Mouse (Mus musculus) left cerebral cortex, adult 18-20 months (tissue): Measurements from ENCODE around the gene Btbd18. TPM values are rescaled to one million over a fixed set of nuclear protein-coding genes. Genes with fewer than 3 reads are reported as not detected.
"Not testable (repeated sequence)": the region's sequence is repeated elsewhere in the genome, so short reads cannot be mapped to it uniquely, and the experiment has no call there.

Source experiments
- DNase-seq, 2 experiments: peaks; one replicate each; pipeline ENCODE4 v3.0.0; 2021 to 2022; ENCODE audit warnings: low spot score in 2 of 2, mixed read lengths in 1 of 2
- total RNA-seq, 2 experiments: library from RNA; stranded (reverse); gene quantifications; 2 replicates each; pipeline ENCODE4 v1.2.3; 2021

Btbd18 gene
- total RNA-seq, 2 experiments from 2014 or later, result not detected

DNA sequence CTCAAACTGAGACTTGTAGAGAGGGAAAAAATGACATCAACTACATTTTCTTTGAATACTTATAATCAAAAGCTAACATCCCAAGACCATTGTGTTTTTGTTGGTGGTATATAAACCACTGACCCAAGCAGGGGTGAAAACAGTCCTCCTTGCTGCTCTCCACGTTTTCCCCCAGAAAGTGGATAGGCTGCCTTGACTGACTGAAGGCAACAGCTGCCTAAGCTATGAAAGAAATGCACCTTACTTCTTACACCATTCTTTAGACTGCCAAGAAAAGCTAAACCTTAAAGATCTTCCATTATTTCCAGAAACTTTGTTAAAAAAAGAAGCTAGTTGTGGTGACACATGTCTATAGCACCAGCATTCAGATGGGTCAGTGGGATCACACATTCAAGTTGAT is 12.7 kb upstream of the Btbd18 start:
- DNase-seq, result no peak

GRCm38 (mm10) chr2:84647051-84647568 is 11.8 kb upstream of the Btbd18 start:
- DNase-seq, result no peak

DNA sequence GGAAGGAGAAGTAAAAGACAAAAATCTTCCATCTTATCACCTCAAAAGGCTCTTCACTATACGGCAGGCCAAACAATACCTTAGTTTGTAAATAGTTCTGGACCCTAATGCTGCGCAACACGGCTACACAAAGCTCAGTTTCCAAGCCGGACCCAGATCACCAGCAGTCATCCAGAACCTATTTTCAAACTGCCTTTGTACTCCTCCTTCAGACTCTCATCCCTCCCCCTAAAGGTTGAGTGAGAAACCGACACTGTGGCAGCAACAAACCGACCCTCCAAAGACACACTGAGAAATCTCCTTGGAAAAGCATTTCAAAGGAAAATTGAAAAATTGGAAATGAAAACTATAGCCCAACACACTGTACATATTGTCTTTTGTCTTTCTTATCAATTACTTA is 10.5 kb upstream of the Btbd18 start:
- no peak for DNase-seq

GRCm38 (mm10) chr2:84649674-84650073 is 9.2 kb upstream of the Btbd18 start:
- peak in 1 of 2 experiments; percentile 19 for DNase-seq

GRCm38 (mm10) chr2:84650464-84651195 is 8.2 kb upstream of the Btbd18 start, which contains the start of gene Ctnnd1:
TSS of gene Ctnnd1 (minus strand) at chr2:84650765.
- DNase-seq, result peak; percentile 78 to 87

DNA sequence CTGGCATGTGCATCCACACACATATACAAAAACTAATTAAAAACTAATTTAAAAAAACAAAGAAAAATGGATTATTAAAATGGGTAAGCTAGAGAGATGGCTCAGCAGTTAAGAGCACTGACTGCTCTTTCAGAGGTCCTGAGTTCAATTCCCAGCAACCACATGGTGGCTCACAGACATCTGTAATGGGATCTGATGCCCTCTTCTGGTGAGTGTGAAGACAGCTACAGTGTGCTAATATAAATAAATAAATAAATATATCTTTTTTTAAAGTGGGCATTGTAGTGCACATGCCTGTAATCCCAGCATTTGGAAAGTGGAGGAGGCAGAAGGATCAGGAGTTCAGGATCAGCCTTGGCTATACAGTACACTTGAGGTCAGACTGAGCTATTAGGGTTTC is 5.5 kb upstream of the Btbd18 start:
- no peak for DNase-seq

GRCm38 (mm10) chr2:84655864-84656263 is 3.0 kb upstream of the Btbd18 start:
- DNase-seq, result no peak

DNA sequence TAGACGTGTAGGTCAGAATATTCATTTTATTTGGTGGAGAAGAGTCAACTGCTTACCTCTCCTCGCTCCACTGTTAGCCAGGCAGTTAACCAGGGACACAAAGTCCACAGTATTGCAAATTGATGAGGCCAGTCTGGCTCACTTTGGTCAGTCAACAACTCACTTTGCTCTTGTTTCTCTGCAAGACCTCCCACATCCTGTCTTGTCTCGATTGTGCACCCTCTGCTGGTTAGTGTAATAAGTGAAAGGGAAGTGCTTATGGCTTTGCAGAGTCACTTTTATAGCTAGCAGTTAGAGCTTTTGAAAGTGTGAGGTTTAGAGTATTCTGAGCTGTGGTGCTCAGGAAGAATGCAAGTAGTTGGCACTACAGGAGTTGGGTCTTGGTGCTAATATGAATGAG is 1.4 kb downstream of the Btbd18 start:
- peak; percentile 44 to 59 for DNase-seq

GRCm38 (mm10) chr2:84662866-84663265 is 4.0 kb downstream of the Btbd18 start:
- DNase-seq, result peak in 1 of 2 experiments; percentile 33

DNA sequence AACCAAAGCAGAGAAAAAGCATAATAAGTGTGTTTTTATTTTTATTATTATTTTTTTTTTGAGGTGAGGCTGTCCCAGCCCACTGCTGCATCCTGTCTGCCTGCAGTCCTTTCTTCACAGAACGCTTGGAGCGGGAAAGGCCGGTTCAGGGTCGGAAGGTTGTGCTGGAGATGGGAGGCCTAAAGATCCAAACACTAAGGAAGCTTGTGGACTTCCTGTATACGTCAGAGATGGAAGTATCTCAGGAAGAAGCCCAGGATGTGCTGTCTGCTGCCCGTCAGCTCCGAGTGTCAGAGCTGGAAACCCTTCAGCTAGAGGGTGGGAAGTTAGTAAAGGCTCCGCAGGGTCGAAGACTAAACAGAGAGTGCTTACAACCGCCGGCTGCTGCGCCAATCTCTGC is 7.2 kb downstream of the Btbd18 start:
- no peak for DNase-seq

DNA sequence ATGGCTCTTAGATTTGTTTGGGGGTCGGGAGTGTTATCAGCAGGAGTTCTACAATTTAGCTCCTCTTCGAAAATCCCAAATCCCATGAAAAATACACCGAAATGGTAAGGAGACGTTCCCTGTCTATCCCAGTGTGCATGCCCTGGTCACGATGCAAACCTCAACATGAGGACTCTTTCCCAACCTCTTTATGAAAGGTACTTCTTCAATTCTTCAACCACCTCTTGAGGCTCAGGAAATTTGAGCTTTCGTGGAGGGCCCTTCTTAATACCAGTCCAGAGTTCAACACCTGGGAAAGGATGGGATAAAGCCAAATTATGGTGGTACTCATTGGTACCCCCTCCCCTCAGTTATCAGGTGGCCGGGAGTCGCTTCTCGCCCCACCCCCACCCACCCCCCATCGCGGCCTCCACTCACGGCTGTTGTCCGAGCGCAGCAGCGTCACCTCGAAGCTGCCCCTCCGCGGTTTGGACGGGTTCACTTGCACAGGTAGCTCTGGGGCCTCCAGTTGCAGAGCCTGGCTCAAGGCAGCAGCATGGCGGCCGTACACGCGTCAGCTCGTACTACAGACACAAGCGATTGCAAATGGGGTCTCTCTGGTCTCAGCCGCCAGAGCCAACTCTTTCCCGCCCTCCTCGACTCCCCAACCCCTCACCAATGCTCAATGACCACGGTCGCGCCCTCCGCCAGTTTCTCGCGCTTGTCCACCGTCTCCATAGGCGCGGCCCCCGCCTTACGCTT is 11.1 kb downstream of the Btbd18 start:
- no peak for DNase-seq

GRCm38 (mm10) chr2:84670569-84670933 is 11.7 kb downstream of the Btbd18 start, which contains the start of gene Selenoh:
TSS of gene Selenoh (minus strand) at chr2:84670770.
- DNase-seq, result peak; percentile 85 to 86

DNA sequence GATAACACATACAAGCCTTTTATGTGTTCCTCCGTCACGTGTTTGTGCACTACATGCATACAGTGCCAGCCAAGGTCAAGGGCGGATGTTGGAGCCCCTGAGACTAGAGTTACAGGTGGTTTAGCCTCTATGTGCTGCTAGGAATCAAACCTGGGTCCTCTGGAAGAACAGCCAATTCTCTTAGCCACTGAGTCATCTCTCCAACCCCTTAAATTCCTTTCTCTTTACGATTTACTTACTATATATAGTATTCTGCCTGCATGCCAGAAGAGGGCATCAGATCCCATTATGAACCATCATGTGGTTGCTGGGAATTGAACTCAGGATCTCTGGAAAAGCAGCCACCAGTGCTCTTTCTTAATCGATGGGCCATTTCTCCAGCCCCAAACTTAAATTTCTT is 12.7 kb downstream of the Btbd18 start:
- not testable (repeated sequence) for DNase-seq

- DNase-seq, result no peak
These were observed 18.5 kb downstream of the Btbd18 start for GRCm38 (mm10) chr2:84677270-84677967.

DNA sequence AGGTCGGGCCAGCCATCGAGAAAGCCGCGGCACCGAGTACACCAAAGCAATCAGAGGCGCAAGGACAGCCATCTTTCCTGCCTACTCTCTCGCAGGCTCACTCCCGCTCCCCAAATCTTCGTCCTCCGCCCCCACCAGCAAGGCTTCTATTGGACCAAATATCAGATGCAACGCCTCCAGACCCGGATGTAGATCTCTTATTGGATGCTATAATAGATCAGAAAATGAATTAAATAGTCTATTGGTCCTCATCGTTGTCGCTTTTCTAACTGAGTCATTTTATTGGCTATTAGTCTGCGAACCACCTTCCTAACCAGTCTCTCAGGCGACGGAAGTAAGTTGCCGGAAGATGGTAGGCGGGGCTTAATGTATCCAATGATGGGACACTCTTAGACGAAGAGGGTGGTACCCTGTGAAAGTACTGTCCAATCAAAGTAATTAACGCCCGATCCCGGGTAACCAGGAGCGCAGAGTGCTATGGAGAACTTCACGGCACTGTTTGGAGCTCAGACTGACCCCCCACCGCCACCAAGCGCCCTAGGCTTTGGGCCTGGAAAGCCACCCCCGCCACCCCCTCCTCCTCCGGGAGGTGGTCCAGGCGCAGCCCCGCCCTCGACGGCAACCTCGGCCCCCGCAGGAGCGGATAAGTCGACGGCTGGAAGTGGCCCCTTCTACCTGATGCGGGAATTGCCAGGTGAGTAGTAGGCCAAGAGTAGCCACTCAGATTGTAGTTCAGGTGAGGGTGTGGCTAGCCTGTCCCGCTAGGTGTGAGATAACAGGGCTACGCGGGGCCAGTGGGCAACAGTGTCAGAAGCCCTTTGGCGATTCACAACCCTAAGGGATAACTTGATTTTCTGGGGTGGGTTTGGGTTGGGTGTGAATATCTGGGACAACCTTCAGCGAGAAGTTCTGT is 19.3 kb downstream of the Btbd18 start, which contains the start of the genes Gm28635 and Med19:
Gene Gm28635, minus strand, starts transcription at position 74 of the 913 bp plus-strand sequence.
Gene Med19, plus strand, starts transcription at position 435 of the 913 bp plus-strand sequence.
- DNase-seq, result peak; percentile 88 to 92

DNA sequence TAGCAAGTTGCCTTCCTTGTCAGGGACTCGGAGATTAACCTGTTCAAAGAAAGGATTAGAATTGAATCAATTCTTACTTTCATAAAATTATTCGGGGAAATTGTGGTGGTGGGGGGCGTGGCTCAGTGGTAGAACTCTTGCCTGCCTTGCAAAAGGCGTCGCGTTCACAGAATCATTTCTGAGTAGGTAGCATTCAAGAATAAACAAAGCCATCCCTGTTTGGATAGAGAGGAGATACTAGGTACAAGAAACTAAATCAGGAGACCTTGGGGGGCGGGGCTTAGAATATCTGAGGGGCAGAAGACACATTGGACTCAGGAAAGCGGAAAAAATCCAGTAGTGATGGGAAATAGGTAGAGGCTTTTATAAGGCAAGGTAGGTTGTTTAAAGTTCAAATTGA is 20.1 kb downstream of the Btbd18 start, which contains the start of gene Tmx2:
Gene Tmx2, minus strand, starts transcription at position 125 of the 400 bp plus-strand sequence.
- DNase-seq, result no peak

DNA sequence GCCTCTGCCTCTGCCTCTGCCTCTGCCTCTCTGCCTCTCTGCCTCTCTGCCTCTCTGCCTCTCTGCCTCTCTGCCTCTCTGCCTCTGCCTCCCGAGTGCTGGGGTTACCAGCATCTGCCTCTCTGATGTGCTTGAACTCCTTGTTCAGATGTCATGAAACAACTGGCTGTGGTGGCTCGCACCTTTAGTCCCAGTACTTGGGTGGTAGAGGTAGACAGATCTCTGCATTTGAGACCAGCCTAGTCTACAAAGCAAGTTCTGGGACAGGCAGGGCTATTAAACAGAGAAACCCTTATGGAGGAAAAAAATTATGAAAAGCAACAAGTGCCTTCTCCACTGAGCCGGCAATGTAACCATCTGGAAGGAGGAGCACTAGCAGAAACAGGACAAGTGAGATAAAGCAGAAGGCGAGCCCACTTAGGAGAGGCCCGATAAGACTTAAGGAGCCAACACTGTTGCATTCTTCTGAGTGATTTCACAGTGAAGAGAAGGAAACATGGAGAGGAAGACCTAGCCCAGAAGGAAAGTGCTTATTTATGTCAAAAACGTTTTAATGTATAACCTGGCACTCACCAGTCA is 23.8 kb downstream of the Btbd18 start:
- no peak for DNase-seq

GRCm38 (mm10) chr2:84688080-84688844 is 29.4 kb downstream of the Btbd18 start:
- no peak for DNase-seq

DNA sequence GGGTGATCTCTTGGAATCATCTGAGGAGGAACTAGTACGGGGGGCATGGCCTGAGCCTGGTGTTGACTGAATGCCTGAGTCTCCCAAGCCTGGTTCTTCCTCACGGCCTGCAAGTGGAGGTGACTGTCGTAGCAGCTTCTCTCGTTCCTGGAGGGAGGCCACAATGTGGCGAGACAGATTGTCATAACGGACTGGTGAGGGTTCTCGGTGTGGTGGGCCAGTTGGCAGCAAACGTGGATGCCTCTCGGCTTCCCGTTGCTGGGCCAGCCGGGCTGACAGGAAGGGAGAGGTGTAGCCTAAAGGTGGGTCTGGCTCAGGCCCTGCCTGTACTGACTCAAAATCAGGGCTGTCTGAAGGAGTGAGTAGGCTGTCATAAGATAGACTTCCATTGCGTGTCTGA is 31.2 kb downstream of the Btbd18 start:
- no peak for DNase-seq
